Mouse (Mus musculus) Muller cell, postnatal 12 days (primary cell): ENCODE results near the gene Hist1h2ao.
"Not testable (repeated sequence)": the region's sequence is repeated elsewhere in the genome, so short reads cannot be mapped to it uniquely, and the experiment has no call there.

Source experiments
- DNase-seq: peaks from one replicate; pipeline ENCODE4 v3.0.0-alpha.2; 2015; ENCODE audit errors: inconsistent ontology term

Hist1h2ao gene

DNA sequence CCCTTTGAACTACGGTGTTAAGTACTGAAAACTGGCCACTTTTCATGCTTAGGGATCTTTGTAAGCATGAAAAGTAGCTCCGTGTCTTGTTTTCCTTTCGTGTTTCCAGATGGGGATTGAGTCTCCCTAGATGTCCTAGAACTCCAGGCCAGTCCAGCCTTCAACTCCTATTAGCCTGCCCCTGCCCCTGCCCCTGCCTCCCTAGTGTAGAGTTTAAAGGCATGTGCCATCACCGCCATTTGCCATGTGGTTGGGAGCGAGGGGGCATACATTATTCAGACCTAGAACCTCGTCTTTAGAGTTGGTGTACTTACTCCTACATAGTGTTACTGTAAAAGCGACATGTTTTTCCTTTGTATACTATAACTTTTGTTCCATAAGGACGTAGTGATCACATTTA lies 809 bp downstream of the Hist1h2ao start:
- DNase-seq = not testable (repeated sequence)

DNA sequence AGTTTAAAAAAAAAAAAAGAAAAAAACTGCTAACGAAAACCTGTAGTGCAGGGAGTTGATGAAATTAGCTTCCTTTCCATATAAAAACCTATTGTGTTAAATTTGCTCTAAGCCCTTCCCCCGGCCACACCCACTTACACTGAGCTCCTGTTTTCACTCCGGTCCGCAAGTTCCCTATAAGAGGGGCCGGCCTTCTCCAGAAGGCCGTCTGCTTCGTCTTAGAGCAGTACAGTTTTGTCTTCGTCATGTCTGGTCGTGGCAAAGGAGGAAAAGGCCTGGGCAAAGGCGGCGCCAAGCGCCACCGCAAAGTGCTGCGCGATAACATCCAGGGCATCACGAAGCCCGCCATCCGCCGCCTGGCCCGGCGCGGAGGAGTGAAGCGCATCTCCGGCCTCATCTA lies 1.3 kb downstream of the Hist1h2ao start, which contains the start of gene Hist1h4m:
Hist1h4m (plus strand) TSS at position 208 of the 400 bp plus-strand sequence.
- DNase-seq = not testable (repeated sequence)

DNA sequence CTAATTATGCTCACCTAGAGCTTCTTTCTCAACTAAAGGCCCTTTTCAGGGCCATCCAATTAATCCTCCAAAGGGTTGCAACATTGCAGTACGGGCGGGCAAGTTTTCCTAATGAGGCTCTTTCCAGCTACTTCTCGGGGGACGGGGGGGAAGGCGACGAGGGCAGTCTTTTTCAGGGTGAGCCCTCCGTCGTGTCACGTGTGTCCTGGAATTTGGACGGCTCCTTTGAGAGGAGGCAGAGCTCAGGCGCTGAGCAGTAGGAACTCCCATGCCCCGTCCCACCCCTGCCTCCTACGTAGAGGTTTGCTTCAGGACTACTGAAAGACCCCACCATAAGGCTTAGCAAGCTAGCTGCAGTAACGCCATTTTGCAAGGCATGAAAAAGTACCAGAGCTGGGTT lies 1.8 kb downstream of the Hist1h2ao start:
- DNase-seq = not testable (repeated sequence)

DNA sequence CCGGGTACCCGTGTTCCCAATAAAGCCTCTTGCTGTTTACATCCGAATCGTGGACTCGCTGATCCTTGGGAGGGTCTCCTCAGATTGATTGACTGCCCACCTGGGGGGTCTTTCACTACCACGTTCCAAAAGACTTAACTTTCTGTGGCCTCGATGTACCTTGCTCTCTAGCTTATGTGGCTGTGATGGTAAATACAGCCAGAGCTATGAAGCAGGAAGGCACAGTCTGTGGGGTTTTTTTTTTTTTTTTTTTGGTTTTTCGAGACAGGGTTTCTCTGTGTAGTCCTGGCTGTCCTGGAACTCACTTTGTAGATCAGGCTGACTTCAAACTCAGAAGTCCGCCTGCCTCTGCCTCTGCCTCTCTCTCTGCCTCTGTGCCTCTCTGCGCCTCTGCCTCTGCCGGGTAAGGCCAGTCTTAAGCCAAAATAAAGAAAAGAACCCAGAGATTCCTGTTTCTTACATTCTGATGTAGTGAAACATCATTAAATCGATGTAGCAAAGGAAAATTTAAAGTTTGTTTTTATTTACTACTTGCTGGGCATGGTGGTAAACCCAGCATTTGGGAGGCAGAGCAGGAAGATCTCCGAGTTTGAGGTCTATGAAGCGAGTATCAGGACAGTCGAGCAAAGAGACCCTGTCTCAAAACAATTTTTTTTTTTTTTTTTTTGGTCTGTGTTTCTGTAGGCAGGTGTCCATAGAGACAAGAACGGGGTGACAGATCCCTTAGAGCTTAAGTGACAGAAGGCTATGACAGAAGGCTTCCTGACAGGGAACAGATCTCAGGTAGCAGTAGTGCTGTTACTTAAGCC lies 10.0 kb downstream of the Hist1h2ao start:
- DNase-seq = not testable (repeated sequence)

DNA sequence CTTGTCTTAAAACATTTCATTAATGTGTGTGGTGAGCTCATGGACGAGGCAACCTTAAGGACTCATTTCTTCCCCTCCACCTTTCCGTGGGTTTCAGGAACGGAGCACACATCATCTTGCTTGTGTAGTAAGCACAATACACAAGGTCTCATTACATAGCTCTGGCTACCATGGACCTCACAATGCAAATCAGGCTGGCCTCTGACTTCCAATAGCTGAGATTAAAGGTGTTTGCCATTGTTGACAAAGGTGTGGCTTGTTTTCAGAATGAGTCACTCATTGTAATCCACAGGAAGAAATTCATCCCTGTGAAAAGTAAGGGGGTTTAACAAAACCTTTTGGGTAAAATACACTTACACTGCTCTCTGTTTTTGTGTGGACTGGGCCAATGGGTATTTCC lies 18.2 kb downstream of the Hist1h2ao start:
- no peak for DNase-seq

DNA sequence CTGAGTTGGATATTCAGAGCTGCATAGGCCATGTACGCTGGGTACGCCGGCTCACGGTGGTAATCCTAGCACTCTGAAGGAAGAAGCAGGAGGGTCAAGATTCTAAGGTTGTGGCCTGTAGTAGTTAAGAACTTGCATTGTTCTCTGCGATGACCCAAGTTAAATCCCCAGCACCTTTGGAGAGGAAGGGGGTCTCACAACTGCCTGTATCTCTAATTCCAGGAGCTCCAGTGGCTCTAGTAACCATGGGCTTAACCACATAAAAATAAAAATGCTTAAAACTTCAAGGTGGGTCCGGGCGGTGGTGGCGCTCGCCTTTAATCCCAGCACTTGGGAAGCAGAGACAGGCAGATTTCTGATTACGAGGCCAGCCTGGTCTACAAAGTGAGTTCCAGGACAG lies 20.1 kb downstream of the Hist1h2ao start:
- no peak for DNase-seq

DNA sequence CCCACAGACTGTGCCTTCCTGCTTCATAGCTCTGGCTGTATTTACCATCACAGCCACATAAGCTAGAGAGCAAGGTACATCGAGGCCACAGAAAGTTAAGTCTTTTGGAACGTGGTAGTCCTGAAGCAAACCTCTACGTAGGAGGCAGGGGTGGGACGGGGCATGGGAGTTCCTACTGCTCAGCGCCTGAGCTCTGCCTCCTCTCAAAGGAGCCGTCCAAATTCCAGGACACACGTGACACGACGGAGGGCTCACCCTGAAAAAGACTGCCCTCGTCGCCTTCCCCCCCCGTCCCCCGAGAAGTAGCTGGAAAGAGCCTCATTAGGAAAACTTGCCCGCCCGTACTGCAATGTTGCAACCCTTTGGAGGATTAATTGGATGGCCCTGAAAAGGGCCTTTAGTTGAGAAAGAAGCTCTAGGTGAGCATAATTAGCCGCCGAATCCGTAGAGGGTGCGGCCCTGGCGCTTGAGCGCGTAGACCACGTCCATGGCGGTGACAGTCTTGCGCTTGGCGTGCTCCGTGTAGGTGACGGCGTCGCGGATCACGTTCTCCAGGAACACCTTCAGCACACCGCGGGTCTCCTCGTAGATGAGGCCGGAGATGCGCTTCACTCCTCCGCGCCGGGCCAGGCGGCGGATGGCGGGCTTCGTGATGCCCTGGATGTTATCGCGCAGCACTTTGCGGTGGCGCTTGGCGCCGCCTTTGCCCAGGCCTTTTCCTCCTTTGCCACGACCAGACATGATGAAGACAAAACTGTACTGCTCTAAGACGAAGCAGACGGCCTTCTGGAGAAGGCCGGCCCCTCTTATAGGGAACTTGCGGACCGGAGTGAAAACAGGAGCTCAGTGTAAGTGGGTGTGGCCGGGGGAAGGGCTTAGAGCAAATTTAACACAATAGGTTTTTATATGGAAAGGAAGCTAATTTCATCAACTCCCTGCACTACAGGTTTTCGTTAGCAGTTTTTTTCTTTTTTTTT lies 21.4 kb downstream of the Hist1h2ao start, which contains the start of gene Hist1h4n:
Hist1h4n (minus strand) TSS at position 779 of the 977 bp plus-strand sequence.
- not testable (repeated sequence) for DNase-seq

DNA sequence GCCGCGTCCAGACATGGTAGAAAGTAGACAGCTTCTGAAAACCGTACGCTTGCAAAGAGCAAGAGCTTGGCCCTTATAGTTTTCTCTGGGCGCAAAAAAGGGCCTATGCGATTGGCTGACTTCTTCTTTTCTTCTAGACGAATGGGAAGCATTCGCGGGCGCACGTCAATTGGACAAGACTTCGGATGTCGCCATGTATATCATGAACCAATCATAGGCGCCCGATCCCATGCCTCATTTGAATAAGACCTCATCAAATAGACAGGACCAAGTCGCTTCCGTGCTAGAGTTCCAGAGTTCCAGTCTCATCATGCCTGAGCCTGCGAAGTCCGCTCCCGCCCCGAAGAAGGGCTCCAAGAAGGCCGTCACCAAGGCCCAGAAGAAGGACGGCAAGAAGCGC lies 23.2 kb downstream of the Hist1h2ao start, which contains the start of the genes Hist1h2ap and Hist1h2br:
Hist1h2ap (minus strand) TSS at position 47 of the 400 bp plus-strand sequence.
Hist1h2br (plus strand) TSS at position 283 of the 400 bp plus-strand sequence.
- not testable (repeated sequence) for DNase-seq

DNA sequence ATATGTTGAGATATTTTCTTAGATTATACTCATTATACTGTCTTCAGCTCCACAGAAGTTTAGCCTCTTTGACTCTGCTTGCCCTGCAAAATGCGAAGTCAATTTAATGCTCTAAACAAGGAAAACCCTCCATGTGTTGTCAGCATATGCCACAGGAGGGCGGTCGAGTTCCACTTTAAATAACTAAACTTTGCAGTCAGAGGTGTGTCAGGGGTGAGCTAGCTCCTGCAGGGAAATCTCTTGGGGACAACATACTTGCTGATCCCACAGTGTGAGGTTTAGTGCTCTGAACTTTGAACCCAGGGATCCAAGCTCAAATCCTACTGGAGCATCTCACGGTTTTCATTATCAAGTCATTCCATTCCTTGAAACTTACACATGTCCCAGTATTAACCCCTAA lies 30.2 kb downstream of the Hist1h2ao start:
- not testable (repeated sequence) for DNase-seq

DNA sequence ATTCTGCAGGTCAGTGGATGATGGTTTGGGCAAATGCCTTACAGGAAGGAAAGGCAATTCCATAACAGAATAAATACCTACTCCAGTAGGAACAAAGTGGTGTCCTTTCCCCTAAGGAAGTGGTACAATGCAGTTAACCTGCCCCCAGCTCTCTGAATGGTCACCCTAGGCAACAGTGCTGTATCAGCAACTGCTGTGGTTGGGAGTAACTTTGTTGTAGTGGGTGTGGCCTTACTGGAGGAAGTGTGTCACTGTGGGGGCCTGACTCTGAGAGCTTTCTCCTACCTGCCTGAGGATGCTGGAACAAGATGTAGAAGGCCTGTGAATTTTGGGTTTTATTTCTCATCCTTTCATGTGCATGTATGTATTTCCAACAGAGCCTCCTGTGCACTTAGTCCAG lies 36.1 kb downstream of the Hist1h2ao start:
- DNase-seq = not testable (repeated sequence)

DNA sequence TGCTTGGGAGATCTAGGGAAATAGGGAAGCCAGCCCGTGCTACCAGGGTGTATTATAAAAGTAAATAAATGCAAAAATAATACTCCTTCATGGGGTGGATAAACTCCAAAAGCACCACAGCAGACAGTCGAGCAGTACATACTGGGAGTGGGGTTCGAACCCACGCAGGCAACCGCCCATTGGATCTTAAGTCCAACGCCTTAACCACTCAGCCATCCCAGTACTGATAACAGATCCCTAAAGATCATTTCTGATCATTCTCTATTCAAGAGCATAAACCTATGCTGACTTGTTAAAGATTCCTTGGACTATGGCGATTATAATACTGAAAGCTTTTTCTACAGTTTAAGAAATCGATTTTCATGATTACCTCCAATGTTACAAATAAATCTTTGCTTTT lies 37.6 kb downstream of the Hist1h2ao start:
- peak; percentile 33 for DNase-seq

DNA sequence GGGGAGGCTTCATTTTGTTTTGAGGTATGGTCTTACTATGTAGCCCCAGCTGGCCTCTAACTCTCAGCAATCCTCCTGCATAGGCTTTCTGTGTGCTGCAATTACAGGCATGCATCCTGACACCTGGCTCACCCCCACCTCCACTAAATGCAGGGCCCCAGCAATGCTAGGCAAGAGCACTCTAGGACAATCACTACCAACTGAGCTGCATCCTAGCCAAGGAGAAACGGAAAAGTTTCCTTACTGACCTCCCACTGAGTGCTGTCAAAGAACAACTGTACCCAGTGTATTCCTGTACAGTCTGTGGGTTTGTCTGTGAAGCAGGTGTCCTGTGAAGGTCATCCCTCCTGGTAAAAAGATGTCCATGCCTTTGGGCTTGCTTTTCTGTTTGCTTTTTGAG lies 40.4 kb downstream of the Hist1h2ao start:
- DNase-seq = not testable (repeated sequence)

DNA sequence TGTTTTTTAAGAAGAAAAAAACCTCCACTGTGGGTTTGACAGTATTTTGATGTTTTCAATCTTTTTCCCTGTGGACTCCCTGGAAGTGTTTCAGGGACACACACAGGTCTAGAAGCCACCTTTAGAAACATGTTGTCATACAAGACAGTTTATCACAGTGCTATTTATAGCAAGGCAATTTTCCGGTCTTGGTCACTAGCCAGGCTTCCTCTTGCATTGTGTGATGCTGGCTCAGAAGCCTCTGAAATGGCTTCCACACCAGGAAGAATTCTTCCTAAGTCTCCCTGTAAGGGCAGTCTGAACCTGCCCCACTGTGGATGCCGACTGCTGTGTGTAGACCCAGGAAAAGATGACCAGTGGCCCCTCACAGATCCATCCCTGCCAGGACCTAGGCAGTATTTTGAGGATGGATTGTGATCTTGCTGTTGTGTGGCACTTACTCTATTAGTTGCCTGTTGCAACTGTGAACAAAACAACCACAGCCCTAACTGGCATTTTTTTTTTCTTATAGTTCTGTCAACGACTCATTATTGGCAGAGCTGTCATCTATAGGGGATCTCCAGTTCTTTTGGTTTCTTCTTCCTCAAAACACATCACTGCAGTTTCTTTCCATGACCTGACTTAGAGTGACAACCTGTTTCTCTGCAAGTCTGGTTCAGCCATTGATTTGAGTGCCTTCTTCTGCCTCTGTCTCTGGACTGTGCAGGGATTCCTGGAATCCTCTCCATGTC lies 42.1 kb downstream of the Hist1h2ao start:
- DNase-seq = peak; percentile 16

DNA sequence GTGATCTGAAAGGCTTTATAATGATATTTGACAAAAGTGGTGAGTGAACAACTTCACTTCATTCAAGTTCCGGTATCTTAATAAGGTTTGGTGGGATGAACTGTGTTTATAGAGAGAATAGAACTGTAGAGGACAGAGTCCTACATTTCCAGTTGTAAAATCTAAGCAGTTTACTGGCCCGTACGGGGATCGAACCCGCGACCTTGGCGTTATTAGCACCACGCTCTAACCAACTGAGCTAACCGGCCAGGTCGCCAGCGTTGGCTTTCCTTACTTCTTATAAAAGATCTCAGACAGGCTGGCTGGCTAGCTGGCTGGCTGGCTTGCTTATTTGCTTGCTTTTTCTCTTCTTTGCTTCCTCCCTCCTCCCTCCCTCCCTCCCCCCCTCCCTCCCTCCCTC lies 44.9 kb downstream of the Hist1h2ao start:
- peak; percentile 77 for DNase-seq

DNA sequence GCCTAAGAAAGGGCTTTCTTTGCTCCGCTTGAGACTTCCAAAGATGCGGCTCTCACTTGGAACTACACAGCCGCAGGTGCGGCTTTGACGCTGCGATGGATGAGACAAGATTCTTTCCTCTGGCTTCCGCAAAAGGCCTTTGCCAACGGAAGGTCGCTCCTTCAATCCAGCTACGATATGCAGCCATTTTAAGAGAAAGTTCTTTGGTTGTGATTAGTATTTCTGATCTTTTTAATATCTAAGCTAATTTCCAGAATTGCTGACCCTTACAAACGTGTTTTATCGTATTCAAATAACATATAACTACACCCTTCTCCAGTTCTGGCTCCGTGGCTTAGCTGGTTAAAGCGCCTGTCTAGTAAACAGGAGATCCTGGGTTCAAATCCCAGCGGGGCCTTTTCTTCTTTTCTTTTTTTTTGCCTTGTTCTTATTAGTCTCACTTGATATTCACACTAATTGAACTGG lies 45.5 kb downstream of the Hist1h2ao start:
- DNase-seq = peak; percentile 75
